Mouse (Mus musculus) heart, embryonic 16.5 days (tissue): Measurements from ENCODE around the gene Map2. TPM values are rescaled to one million over a fixed set of nuclear protein-coding genes. Genes with fewer than 3 reads are reported as not detected.

Experiments
- ATAC-seq: fragments of 200-750 bp; cut with Nextera tagmentation; replicated peaks from 2 replicates; pipeline ENCODE4 v1.8.0; 2017; ENCODE audit warnings: moderate number of reproducible peaks; ENCODE audit not compliant: insufficient read depth, low FRiP score; ENCODE audit errors: extremely low read depth
- H3K27ac ChIP-seq: fragments of 300-500 bp; sonication (generic); 2 replicates; pipeline ENCODE4 v1.5.1; 2014; ENCODE audit warnings: mild to moderate bottlenecking, low read length, control low read depth, moderate library complexity
- H3K27me3 ChIP-seq: fragments of 300-500 bp; sonication (generic); 2 replicates; pipeline ENCODE4 v1.6.1; 2014; ENCODE audit warnings: low read length, mixed read lengths; ENCODE audit not compliant: control insufficient read depth, insufficient read depth
- H3K36me3 ChIP-seq: fragments of 300-500 bp; sonication (generic); 2 replicates; pipeline ENCODE4 v1.6.1; 2014; ENCODE audit not compliant: control insufficient read depth, insufficient read depth
- H3K4me1 ChIP-seq: fragments of 300-500 bp; sonication (generic); 2 replicates; pipeline ENCODE4 v1.6.1; 2014; ENCODE audit warnings: low read length, mixed read lengths; ENCODE audit not compliant: control insufficient read depth, insufficient read depth
- H3K4me2 ChIP-seq: fragments of 300-500 bp; sonication (generic); 2 replicates; pipeline ENCODE4 v1.6.1; 2014; ENCODE audit warnings: low read depth, mild to moderate bottlenecking, control low read depth, low read length
- H3K4me3 ChIP-seq: fragments of 300-500 bp; sonication (generic); 2 replicates; pipeline ENCODE4 v1.5.1; 2014; ENCODE audit warnings: mild to moderate bottlenecking, control low read depth, low read length
- H3K9ac ChIP-seq: fragments of 300-500 bp; sonication (generic); 2 replicates; pipeline ENCODE4 v1.6.1; 2014; ENCODE audit warnings: low read length, control low read depth
- H3K9me3 ChIP-seq: fragments of 300-500 bp; sonication (generic); replicated peaks from 2 replicates; pipeline ENCODE4 v1.6.1; 2016; ENCODE audit warnings: low read length; ENCODE audit not compliant: control insufficient read depth
- WGBS: fragments of 180-500 bp; shearing (Covaris S2); extraction: QIAGEN DNeasy Blood & Tissue Kit; methylation state at CpG from one replicate; pipeline ENCODE4 v1.1.7; 2014; 5-methylcytosine and 5-hydroxymethylcytosine counted together
- polyA plus RNA-seq: library from polyadenylated mRNA; unstranded; fragments of >200 nt; fragmentation: Nextera tagmentation; extraction: Ambion mirVana; gene quantifications from 2 replicates; pipeline ENCODE4 v1.2.1, GENCODE M21; 2015

The Map2 gene
- polyA plus RNA-seq, 1 experiment from 2014 or later: 3.4 TPM

GRCm38 (mm10) chr1:66192891-66193290 lies 17.8 kb downstream of the Map2 start:
- no peak overlapping the region for H3K9ac ChIP-seq
- no peak overlapping the region for H3K4me2 ChIP-seq
- no peak for ATAC-seq
- 55% methylated on average over 2 of the region's 2 CpGs for WGBS
- no peaks in the 10 kb centered on the region for H3K36me3 ChIP-seq
- H3K27me3 ChIP-seq: no peaks in the 10 kb centered on the region
- no peak overlapping the region for H3K4me3 ChIP-seq
- H3K4me1 ChIP-seq: no peaks in the 10 kb centered on the region
- no peak overlapping the region for H3K27ac ChIP-seq
- no peaks in the 10 kb centered on the region for H3K9me3 ChIP-seq

- no peaks in the 10 kb centered on the region for H3K4me1 ChIP-seq
- H3K27me3 ChIP-seq: no peaks in the 10 kb centered on the region
- no peak overlapping the region for H3K9ac ChIP-seq
- no peaks in the 10 kb centered on the region for H3K36me3 ChIP-seq
- no peak overlapping the region for H3K4me3 ChIP-seq
- H3K4me2 ChIP-seq: no peak overlapping the region
- no peaks in the 10 kb centered on the region for H3K9me3 ChIP-seq
- no peak for ATAC-seq
- 80% methylated on average over 13 of the region's 13 CpGs for WGBS
- H3K27ac ChIP-seq: no peak overlapping the region
These were observed 20.1 kb downstream of the Map2 start for GRCm38 (mm10) chr1:66195040-66195726.

- ATAC-seq: no peak
- no peak overlapping the region for H3K9ac ChIP-seq
- no peaks in the 10 kb centered on the region for H3K9me3 ChIP-seq
- no peaks in the 10 kb centered on the region for H3K4me1 ChIP-seq
- no peak overlapping the region for H3K4me2 ChIP-seq
- H3K27ac ChIP-seq: no peak overlapping the region
- WGBS: 81% methylated on average over 4 of the region's 4 CpGs
- no peaks in the 10 kb centered on the region for H3K27me3 ChIP-seq
- H3K4me3 ChIP-seq: no peak overlapping the region
- no peaks in the 10 kb centered on the region for H3K36me3 ChIP-seq
These were observed 21.2 kb downstream of the Map2 start for GRCm38 (mm10) chr1:66196240-66196639.

- H3K27ac ChIP-seq: no peak overlapping the region
- H3K4me1 ChIP-seq: no peaks in the 10 kb centered on the region
- ATAC-seq: no peak
- no peaks in the 10 kb centered on the region for H3K27me3 ChIP-seq
- H3K9ac ChIP-seq: no peak overlapping the region
- no peak overlapping the region for H3K4me3 ChIP-seq
- no peaks in the 10 kb centered on the region for H3K36me3 ChIP-seq
- no peak overlapping the region for H3K4me2 ChIP-seq
- 84% methylated on average over 4 of the region's 4 CpGs for WGBS
- H3K9me3 ChIP-seq: no peaks in the 10 kb centered on the region
These were observed 21.6 kb downstream of the Map2 start for GRCm38 (mm10) chr1:66196716-66197115.

- H3K4me1 ChIP-seq: no peaks in the 10 kb centered on the region
- no peaks in the 10 kb centered on the region for H3K36me3 ChIP-seq
- H3K4me2 ChIP-seq: no peak overlapping the region
- H3K27ac ChIP-seq: no peak overlapping the region
- H3K4me3 ChIP-seq: no peak overlapping the region
- ATAC-seq: no peak
- no peak overlapping the region for H3K9ac ChIP-seq
- no peaks in the 10 kb centered on the region for H3K9me3 ChIP-seq
- 77% methylated on average over 2 of the region's 2 CpGs for WGBS
- no peaks in the 10 kb centered on the region for H3K27me3 ChIP-seq
These were observed 30.4 kb downstream of the Map2 start for GRCm38 (mm10) chr1:66205517-66205916.

GRCm38 (mm10) chr1:66206904-66207303 lies 31.8 kb downstream of the Map2 start:
- no peak for ATAC-seq

GRCm38 (mm10) chr1:66211074-66211791 lies 36.2 kb downstream of the Map2 start:
- ATAC-seq: no peak
- no peaks in the 10 kb centered on the region for H3K4me1 ChIP-seq
- no peaks in the 10 kb centered on the region for H3K9me3 ChIP-seq
- H3K4me2 ChIP-seq: no peak overlapping the region
- no peak overlapping the region for H3K9ac ChIP-seq
- no peaks in the 10 kb centered on the region for H3K27me3 ChIP-seq
- H3K27ac ChIP-seq: no peak overlapping the region
- 70% methylated on average over 7 of the region's 7 CpGs for WGBS
- H3K36me3 ChIP-seq: no peaks in the 10 kb centered on the region
- H3K4me3 ChIP-seq: no peak overlapping the region

More at GRCm38 (mm10) chr1:66206904-66207303, 31.8 kb downstream of the Map2 start:
- Histone ChIP-seq H3K27me3 (no peaks in the 10 kb centered on the region), H3K4me1 (no peaks in the 10 kb centered on the region), H3K9ac (no peak overlapping the region), H3K4me2 (no peak overlapping the region), H3K36me3 (no peaks in the 10 kb centered on the region), H3K27ac (no peak overlapping the region), H3K9me3 (no peaks in the 10 kb centered on the region), H3K4me3 (no peak overlapping the region)
- 64% methylated on average over 3 of the region's 3 CpGs for WGBS

GRCm38 (mm10) chr1:66221497-66221896 lies 46.4 kb downstream of the Map2 start:
- no peak for ATAC-seq
- Histone ChIP-seq H3K4me3 (no peak overlapping the region), H3K4me2 (no peak overlapping the region), H3K27me3 (no peaks in the 10 kb centered on the region), H3K27ac (no peak overlapping the region), H3K4me1 (peaks cover under 1% of the 10 kb centered on the region; the same call in 1 of the 2 replicates), H3K9me3 (no peaks in the 10 kb centered on the region), H3K9ac (no peak overlapping the region), H3K36me3 (no peaks in the 10 kb centered on the region)
- WGBS: 72% methylated on average over 4 of the region's 4 CpGs

- H3K36me3 ChIP-seq: no peaks in the 10 kb centered on the region
- no peak for ATAC-seq
- H3K27ac ChIP-seq: no peak overlapping the region
- H3K4me2 ChIP-seq: no peak overlapping the region
- no peak overlapping the region for H3K9ac ChIP-seq
- peaks cover 6% of the 10 kb centered on the region for H3K4me1 ChIP-seq
- H3K4me3 ChIP-seq: no peak overlapping the region
- no peaks in the 10 kb centered on the region for H3K9me3 ChIP-seq
- H3K27me3 ChIP-seq: no peaks in the 10 kb centered on the region
- WGBS: 35% methylated on average over 1 of the region's 1 CpGs
These were observed 48.3 kb downstream of the Map2 start for GRCm38 (mm10) chr1:66223331-66223730.
